Mouse (Mus musculus): ENCODE results near the gene Themis2. TPM values are rescaled to one million over a fixed set of nuclear protein-coding genes. Genes with fewer than 3 reads are reported as not detected.

Gene Themis2
- total and polyA plus RNA-seq, 2 experiments from 2014 or later = 0.50 to 1.00 TPM

GRCm38 (mm10) chr4:132785228-132785627, 11.0 kb downstream of the Themis2 start:
- H3K9ac ChIP-seq = no peak overlapping the region
- DNase-seq = no peak
- no peak for ATAC-seq
- no peak overlapping the region for H3K27ac ChIP-seq (ENCODE audit: low read depth, low read length)
- no peak for TF ChIP-seq CTCF (IDR thresholded peaks at IDR 0.05; ENCODE audit: low read depth)
- H3K4me1 ChIP-seq (ENCODE audit: insufficient read depth) = no peaks in the 10 kb centered on the region
- WGBS = 92% methylated on average over 12 of the region's 13 CpGs
- H3K4me3 ChIP-seq (ENCODE audit: low read depth, low read length) = no peak overlapping the region
- no peaks in the 10 kb centered on the region for H3K9me3 ChIP-seq (ENCODE audit: low read length)
- H3K27me3 ChIP-seq (ENCODE audit: insufficient read depth, low read length) = no peaks in the 10 kb centered on the region
- H3K36me3 ChIP-seq (ENCODE audit: insufficient read depth) = no peaks in the 10 kb centered on the region
- H3K4me2 ChIP-seq (ENCODE audit: low read depth) = no peak overlapping the region

- WGBS = 90% methylated on average over 2 of the region's 2 CpGs
Measured at GRCm38 (mm10) chr4:132783732-132784131, 12.5 kb downstream of the Themis2 start.

GRCm38 (mm10) chr4:132780288-132780687, 15.9 kb downstream of the Themis2 start:
- no peak for TF ChIP-seq CTCF (IDR thresholded peaks at IDR 0.05; ENCODE audit: low read depth)
- Histone ChIP-seq H3K9me3 (ENCODE audit: low read length) (no peaks in the 10 kb centered on the region), H3K27me3 (ENCODE audit: insufficient read depth, low read length) (no peaks in the 10 kb centered on the region), H3K36me3 (ENCODE audit: insufficient read depth) (peaks cover 30% of the 10 kb centered on the region), H3K27ac (ENCODE audit: low read depth, low read length) (no peak overlapping the region), H3K4me3 (ENCODE audit: low read depth, low read length) (no peak overlapping the region), H3K4me1 (ENCODE audit: insufficient read depth) (no peaks in the 10 kb centered on the region), H3K9ac (no peak overlapping the region), H3K4me2 (ENCODE audit: low read depth) (no peak overlapping the region)
- WGBS = 92% methylated on average over 4 of the region's 4 CpGs
- ATAC-seq (no peak), DNase-seq (no peak)

More at GRCm38 (mm10) chr4:132783732-132784131, 12.5 kb downstream of the Themis2 start:
- no peak for DNase-seq
- H3K4me3 ChIP-seq (ENCODE audit: low read depth, low read length) = no peak overlapping the region
- H3K9me3 ChIP-seq (ENCODE audit: low read length) = no peaks in the 10 kb centered on the region
- no peak overlapping the region for H3K9ac ChIP-seq
- no peak for TF ChIP-seq CTCF (IDR thresholded peaks at IDR 0.05; ENCODE audit: low read depth)
- no peaks in the 10 kb centered on the region for H3K36me3 ChIP-seq (ENCODE audit: insufficient read depth)
- no peaks in the 10 kb centered on the region for H3K27me3 ChIP-seq (ENCODE audit: insufficient read depth, low read length)
- ATAC-seq = no peak
- no peak overlapping the region for H3K27ac ChIP-seq (ENCODE audit: low read depth, low read length)
- H3K4me2 ChIP-seq (ENCODE audit: low read depth) = no peak overlapping the region
- H3K4me1 ChIP-seq (ENCODE audit: insufficient read depth) = no peaks in the 10 kb centered on the region

- DNase-seq = no peak
- TF ChIP-seq CTCF (IDR thresholded peaks at IDR 0.05; ENCODE audit: low read depth) = no peak
- no peaks in the 10 kb centered on the region for H3K27me3 ChIP-seq (ENCODE audit: insufficient read depth, low read length)
- H3K9me3 ChIP-seq (ENCODE audit: low read length) = no peaks in the 10 kb centered on the region
- 97% methylated on average over 6 of the region's 6 CpGs for WGBS
- H3K4me3 ChIP-seq (ENCODE audit: low read depth, low read length) = no peak overlapping the region
- no peak for ATAC-seq
- no peak overlapping the region for H3K4me2 ChIP-seq (ENCODE audit: low read depth)
- H3K27ac ChIP-seq (ENCODE audit: low read depth, low read length) = no peak overlapping the region
- H3K9ac ChIP-seq = no peak overlapping the region
- peaks cover 42% of the 10 kb centered on the region for H3K36me3 ChIP-seq (ENCODE audit: insufficient read depth)
- H3K4me1 ChIP-seq (ENCODE audit: insufficient read depth) = no peaks in the 10 kb centered on the region
Measured at GRCm38 (mm10) chr4:132778562-132779201, 17.5 kb downstream of the Themis2 start.

GRCm38 (mm10) chr4:132776764-132777163, 19.4 kb downstream of the Themis2 start:
- H3K9ac ChIP-seq = no peak overlapping the region
- 90% methylated on average over 5 of the region's 5 CpGs for WGBS
- no peaks in the 10 kb centered on the region for H3K27me3 ChIP-seq (ENCODE audit: insufficient read depth, low read length)
- TF ChIP-seq CTCF (IDR thresholded peaks at IDR 0.05; ENCODE audit: low read depth) = peak; percentile 72
- H3K9me3 ChIP-seq (ENCODE audit: low read length) = no peaks in the 10 kb centered on the region
- ATAC-seq = 0 out of 2 replicates have a peak, but pooled peaks have one; percentile 20
- H3K36me3 ChIP-seq (ENCODE audit: insufficient read depth) = peaks cover 45% of the 10 kb centered on the region
- H3K27ac ChIP-seq (ENCODE audit: low read depth, low read length) = no peak overlapping the region
- DNase-seq = peak; percentile 50
- H3K4me1 ChIP-seq (ENCODE audit: insufficient read depth) = no peaks in the 10 kb centered on the region
- no peak overlapping the region for H3K4me2 ChIP-seq (ENCODE audit: low read depth)
- no peak overlapping the region for H3K4me3 ChIP-seq (ENCODE audit: low read depth, low read length)

- no peak for ATAC-seq
- Histone ChIP-seq H3K27me3 (ENCODE audit: insufficient read depth, low read length) (no peaks in the 10 kb centered on the region), H3K27ac (ENCODE audit: low read depth, low read length) (no peak overlapping the region), H3K4me3 (ENCODE audit: low read depth, low read length) (no peak overlapping the region), H3K4me1 (ENCODE audit: insufficient read depth) (no peaks in the 10 kb centered on the region), H3K9me3 (ENCODE audit: low read length) (no peaks in the 10 kb centered on the region), H3K4me2 (ENCODE audit: low read depth) (no peak overlapping the region), H3K36me3 (ENCODE audit: insufficient read depth) (peaks cover 45% of the 10 kb centered on the region), H3K9ac (no peak overlapping the region)
- 85% methylated on average over 3 of the region's 3 CpGs for WGBS
- TF ChIP-seq CTCF (IDR thresholded peaks at IDR 0.05; ENCODE audit: low read depth) = no peak
- DNase-seq = no peak
Measured at GRCm38 (mm10) chr4:132774905-132775304, 21.3 kb downstream of the Themis2 start.

GRCm38 (mm10) chr4:132771776-132772175, 24.4 kb downstream of the Themis2 start:
- Histone ChIP-seq H3K4me3 (ENCODE audit: low read depth, low read length) (no peak overlapping the region), H3K36me3 (ENCODE audit: insufficient read depth) (peaks cover 30% of the 10 kb centered on the region), H3K27me3 (ENCODE audit: insufficient read depth, low read length) (no peaks in the 10 kb centered on the region), H3K9me3 (ENCODE audit: low read length) (no peaks in the 10 kb centered on the region), H3K4me1 (ENCODE audit: insufficient read depth) (peaks cover 5% of the 10 kb centered on the region; the same call in 1 of the 2 replicates), H3K4me2 (ENCODE audit: low read depth) (no peak overlapping the region), H3K9ac (no peak overlapping the region), H3K27ac (ENCODE audit: low read depth, low read length) (no peak overlapping the region)
- WGBS = 92% methylated on average over 9 of the region's 9 CpGs
- DNase-seq = no peak
- TF ChIP-seq CTCF (IDR thresholded peaks at IDR 0.05; ENCODE audit: low read depth) = no peak
- ATAC-seq = no peak
